Mouse (Mus musculus) thymus, adult 2 months (tissue): Measurements from ENCODE around the gene Lhfpl2. TPM values are rescaled to one million over a fixed set of nuclear protein-coding genes. Genes with fewer than 3 reads are reported as not detected.

Experiments used
- DNase-seq: peaks from one replicate; pipeline ENCODE4 v3.0.0; 2021
- H3K27ac ChIP-seq: fragments of 200-500 bp; 2 replicates; pipeline ENCODE4 v1.5.1; 2012; ENCODE audit warnings: low read length, control low read depth; ENCODE audit not compliant: control insufficient read depth, insufficient read depth
- H3K27me3 ChIP-seq: fragments of 200-500 bp; 2 replicates; pipeline ENCODE4 v1.6.1; 2012; ENCODE audit warnings: mild to moderate bottlenecking, low read length, moderate library complexity, mixed read lengths; ENCODE audit not compliant: control insufficient read depth, insufficient read depth
- H3K36me3 ChIP-seq: fragments of 200-500 bp; 2 replicates; pipeline ENCODE4 v1.6.1; 2012; ENCODE audit warnings: mild to moderate bottlenecking, low read length, moderate library complexity; ENCODE audit not compliant: control insufficient read depth, insufficient read depth
- H3K4me1 ChIP-seq: fragments of 200-500 bp; replicated peaks from 2 replicates; pipeline ENCODE4 v1.6.1; 2012; ENCODE audit warnings: low read length; ENCODE audit not compliant: control insufficient read depth, insufficient read depth
- H3K4me3 ChIP-seq: fragments of 200-500 bp; 2 replicates; pipeline ENCODE4 v1.5.1; 2012; ENCODE audit warnings: mild to moderate bottlenecking, low read length, control low read depth, moderate library complexity; ENCODE audit not compliant: control insufficient read depth, insufficient read depth
- CTCF ChIP-seq: fragments of 200-500 bp; IDR thresholded peaks from 2 replicates; pipeline ENCODE4 v1.5.1; 2012; ENCODE audit warnings: mild to moderate bottlenecking, control low read depth, low read length, moderate library complexity, borderline replicate concordance; ENCODE audit not compliant: control insufficient read depth, poor library complexity, insufficient read depth; ENCODE audit errors: extremely low read depth
- POLR2A ChIP-seq: fragments of 200-500 bp; IDR thresholded peaks from 2 replicates; pipeline ENCODE4 v1.6.1; 2012; ENCODE audit warnings: mild to moderate bottlenecking, low read length, control low read depth, moderate library complexity; ENCODE audit not compliant: control insufficient read depth, poor library complexity, insufficient read depth; ENCODE audit errors: extremely low read depth
- WGBS: fragments of 180-500 bp; shearing (Covaris S2); methylation state at CpG from one replicate; pipeline ENCODE4 v1.1.7; 2018; 5-methylcytosine and 5-hydroxymethylcytosine counted together
- polyA plus RNA-seq: library from polyadenylated mRNA; depleted of rRNA; stranded (reverse); fragments of >200 nt; gene quantifications from 2 replicates; pipeline ENCODE4 v1.2.3, GENCODE M21; 2012

The Lhfpl2 gene
- polyA plus RNA-seq, 1 experiment: 6.6 TPM

GRCm38 (mm10) chr13:94224717-94225705 is 167.4 kb downstream of the Lhfpl2 start:
- DNase-seq: no peak
- TF ChIP-seq CTCF (no peak), POLR2A (no peak)
- Histone ChIP-seq H3K4me1 (peaks cover 8% of the 10 kb centered on the region; the same call in 1 of the 2 replicates), H3K36me3 (no peaks in the 10 kb centered on the region), H3K27ac (no peak overlapping the region), H3K4me3 (no peak overlapping the region), H3K27me3 (no peaks in the 10 kb centered on the region)
- WGBS: 98% methylated on average over 38 of the region's 38 CpGs

GRCm38 (mm10) chr13:94231871-94232270 is 174.3 kb downstream of the Lhfpl2 start:
- H3K27me3 ChIP-seq: no peaks in the 10 kb centered on the region

GRCm38 (mm10) chr13:94239488-94239887 is 181.9 kb downstream of the Lhfpl2 start:
- Histone ChIP-seq H3K4me3 (no peak overlapping the region), H3K4me1 (no peaks in the 10 kb centered on the region), H3K27ac (no peak overlapping the region), H3K27me3 (no peaks in the 10 kb centered on the region), H3K36me3 (no peaks in the 10 kb centered on the region)
- TF ChIP-seq CTCF (no peak), POLR2A (no peak)
- no peak for DNase-seq
- WGBS: 88% methylated on average over 4 of the region's 4 CpGs

More at GRCm38 (mm10) chr13:94231871-94232270, 174.3 kb downstream of the Lhfpl2 start:
- Histone ChIP-seq H3K4me3 (no peak overlapping the region), H3K27ac (no peak overlapping the region), H3K4me1 (no peaks in the 10 kb centered on the region), H3K36me3 (no peaks in the 10 kb centered on the region)
- DNase-seq: no peak
- TF ChIP-seq POLR2A (no peak), CTCF (no peak)
- WGBS: 95% methylated on average over 14 of the region's 14 CpGs

- no peak for DNase-seq
- no peak overlapping the region for H3K27ac ChIP-seq
- H3K36me3 ChIP-seq: no peaks in the 10 kb centered on the region
- no peak overlapping the region for H3K4me3 ChIP-seq
- WGBS: 96% methylated on average over 6 of the region's 6 CpGs
- H3K4me1 ChIP-seq: no peaks in the 10 kb centered on the region
- TF ChIP-seq CTCF (no peak), POLR2A (no peak)
- H3K27me3 ChIP-seq: no peaks in the 10 kb centered on the region
Observed at GRCm38 (mm10) chr13:94240111-94240510, 182.5 kb downstream of the Lhfpl2 start.

- no peaks in the 10 kb centered on the region for H3K4me1 ChIP-seq
Observed at GRCm38 (mm10) chr13:94240873-94241272, 183.3 kb downstream of the Lhfpl2 start.

GRCm38 (mm10) chr13:94241892-94242524 is 184.4 kb downstream of the Lhfpl2 start:
- DNase-seq: no peak

More at GRCm38 (mm10) chr13:94240873-94241272, 183.3 kb downstream of the Lhfpl2 start:
- no peak for TF ChIP-seq POLR2A
- Histone ChIP-seq H3K36me3 (no peaks in the 10 kb centered on the region), H3K27ac (no peak overlapping the region), H3K4me3 (no peak overlapping the region), H3K27me3 (no peaks in the 10 kb centered on the region)
- DNase-seq: no peak
- 78% methylated on average over 5 of the region's 5 CpGs for WGBS

More at GRCm38 (mm10) chr13:94241892-94242524, 184.4 kb downstream of the Lhfpl2 start:
- Histone ChIP-seq H3K4me1 (no peaks in the 10 kb centered on the region), H3K36me3 (no peaks in the 10 kb centered on the region), H3K4me3 (no peak overlapping the region), H3K27ac (no peak overlapping the region), H3K27me3 (no peaks in the 10 kb centered on the region)
- 81% methylated on average over 4 of the region's 4 CpGs for WGBS
- no peak for TF ChIP-seq POLR2A
- no peak for TF ChIP-seq CTCF
